Mouse (Mus musculus) bone marrow, adult 2 months (tissue): ENCODE results near the gene Ube2q2.

Source experiments
- CTCF ChIP-seq: fragments of 200-500 bp; IDR thresholded peaks from 2 replicates; pipeline ENCODE4 v1.5.1; 2011; ENCODE audit warnings: low read length, control low read depth; ENCODE audit not compliant: control insufficient read depth, insufficient read depth
- POLR2A ChIP-seq: fragments of 200-500 bp; IDR thresholded peaks from 2 replicates; pipeline ENCODE4 v1.6.1; 2011; ENCODE audit warnings: low read depth, mild to moderate bottlenecking, control low read depth, low read length, borderline replicate concordance; ENCODE audit not compliant: control insufficient read depth

DNA sequence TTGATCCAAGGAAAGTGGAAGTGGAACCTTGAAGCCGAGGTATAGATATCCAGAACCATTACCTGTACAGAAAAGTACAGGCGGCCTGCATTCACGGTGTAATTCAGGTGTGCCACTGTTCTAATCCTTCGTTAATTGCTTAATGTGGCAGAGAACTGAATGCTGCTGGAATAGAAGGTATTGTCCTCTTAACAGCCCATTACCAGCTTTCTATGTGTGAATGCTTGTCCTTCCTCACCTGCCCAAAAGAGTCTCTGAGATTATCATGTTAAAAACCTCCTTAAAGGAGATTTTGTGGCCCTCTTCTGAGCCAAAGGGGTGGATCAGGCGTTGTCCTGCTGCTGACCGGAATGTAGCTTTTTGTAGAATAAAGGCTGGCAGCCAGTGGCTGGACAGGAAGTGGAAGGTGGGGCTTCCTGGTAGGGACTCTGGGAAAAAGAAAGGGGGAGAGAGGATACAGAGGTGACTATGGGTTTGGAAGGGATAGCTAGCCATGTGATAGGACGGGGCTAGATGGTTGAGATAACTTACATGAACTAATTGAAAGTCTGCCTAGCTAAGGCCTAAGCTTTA is 76.6 kb downstream of the Ube2q2 start:
- TF ChIP-seq CTCF (no peak), POLR2A (no peak)
